Mouse (Mus musculus) cerebellum, adult 9-10 months (tissue): ENCODE measurements around the gene Trim9.

Experiments used
- DNase-seq: peaks from one replicate; pipeline ENCODE4 v3.0.0; 2022

Trim9 gene

DNA sequence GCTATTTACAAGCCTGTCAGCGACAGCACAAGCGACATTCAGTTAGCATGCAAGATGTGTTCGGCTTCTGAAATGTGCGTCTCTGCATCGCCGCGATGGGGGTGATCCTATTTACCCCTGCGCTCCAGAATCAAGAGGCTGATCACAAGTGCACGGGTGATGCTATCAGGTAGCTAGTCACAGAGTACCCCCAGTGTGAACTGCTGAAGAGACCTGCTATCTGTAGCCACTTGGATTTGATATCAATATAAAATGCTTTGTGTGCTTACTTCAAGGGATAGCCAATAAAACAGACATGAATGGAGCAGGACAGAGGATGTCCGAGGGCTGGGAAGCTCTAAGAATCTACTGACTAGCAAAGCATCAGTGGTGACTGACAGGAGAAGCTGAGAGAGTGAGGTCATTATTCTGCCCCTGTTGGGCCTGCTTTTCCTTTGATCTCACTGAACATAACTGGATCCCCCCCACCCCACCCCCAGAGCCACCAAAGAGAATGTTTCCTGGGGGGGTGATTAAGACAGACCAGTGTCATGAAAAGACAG is 97.7 kb downstream of the Trim9 start:
- DNase-seq: no peak

DNA sequence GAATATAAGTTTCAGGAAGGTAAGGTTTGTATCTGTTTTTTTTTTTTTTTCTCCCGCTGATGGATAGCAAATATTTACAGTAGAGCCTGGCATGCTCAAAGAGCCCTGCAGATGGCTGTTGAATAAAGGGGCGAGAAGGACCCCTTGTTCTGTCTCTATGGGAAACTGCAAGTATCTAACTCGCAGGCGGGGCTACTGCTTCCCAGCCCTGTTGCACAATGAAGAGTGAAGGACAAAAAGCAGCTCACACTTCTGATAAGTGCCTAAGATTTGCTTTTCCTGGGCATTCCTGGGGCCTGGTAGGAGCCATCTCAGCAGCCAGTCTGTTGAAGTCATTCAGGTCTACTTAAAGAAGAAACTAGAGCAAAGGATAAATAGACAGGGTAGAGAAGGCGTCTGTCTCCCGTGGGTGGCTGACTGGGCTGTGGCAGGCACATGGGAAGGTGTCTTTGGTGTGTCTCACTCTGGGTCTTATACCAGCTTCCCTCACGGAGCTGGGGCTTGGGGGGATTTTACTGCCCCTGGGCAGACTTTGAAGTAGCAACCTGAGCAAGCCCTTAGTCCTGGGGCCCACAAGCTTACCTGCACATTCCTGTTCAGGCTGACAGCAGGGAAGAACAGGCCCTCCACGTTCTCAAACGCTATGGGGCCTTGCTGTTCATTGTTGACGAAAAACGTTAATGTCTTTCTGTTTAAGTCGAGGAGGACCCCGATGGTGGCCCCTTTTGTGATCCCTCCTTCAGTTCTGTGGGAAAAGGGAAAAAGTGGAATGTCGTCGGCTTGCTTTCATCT is 99.5 kb downstream of the Trim9 start:
- DNase-seq: no peak

- no peak for DNase-seq
Measured at GRCm38 (mm10) chr12:70242550-70242949, 104.9 kb downstream of the Trim9 start.

DNA sequence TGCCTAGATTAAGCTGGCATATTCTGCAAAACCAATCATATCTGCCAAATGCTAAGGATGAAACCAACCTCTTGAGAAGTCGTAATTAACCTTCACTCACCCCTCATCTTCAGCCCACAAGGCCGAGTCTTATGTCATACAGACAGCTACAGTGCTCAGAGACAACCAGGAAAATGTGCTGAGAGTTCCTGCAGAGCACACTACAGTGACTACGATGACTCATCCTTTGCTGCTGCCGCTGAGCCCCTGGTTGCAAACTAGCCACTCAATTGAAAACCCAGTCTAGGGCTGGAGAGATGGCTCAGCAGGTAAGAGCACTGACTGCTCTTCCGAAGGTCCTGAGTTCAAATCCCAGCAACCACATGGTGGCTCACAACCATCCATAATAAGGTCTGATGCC is 107.7 kb downstream of the Trim9 start:
- no peak for DNase-seq

DNA sequence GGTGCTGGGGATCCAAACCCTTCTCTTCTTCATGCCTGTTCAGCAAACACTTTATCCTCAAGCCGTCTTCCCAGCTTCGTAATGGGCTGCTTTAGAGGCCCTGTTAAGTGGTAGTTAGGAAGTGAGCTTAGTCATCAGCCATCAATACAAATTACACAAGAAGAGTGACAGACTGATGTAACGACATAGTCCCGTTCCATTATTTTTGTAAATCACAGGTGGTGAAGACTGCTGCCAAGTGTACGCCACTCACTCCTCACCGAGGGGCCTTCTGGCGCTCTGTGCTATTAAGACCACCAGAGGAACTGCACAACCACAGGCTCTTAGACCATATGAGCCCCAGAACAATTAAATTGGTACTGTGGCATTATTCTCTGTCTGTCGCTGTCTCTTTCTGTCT is 108.8 kb downstream of the Trim9 start:
- DNase-seq: no peak

DNA sequence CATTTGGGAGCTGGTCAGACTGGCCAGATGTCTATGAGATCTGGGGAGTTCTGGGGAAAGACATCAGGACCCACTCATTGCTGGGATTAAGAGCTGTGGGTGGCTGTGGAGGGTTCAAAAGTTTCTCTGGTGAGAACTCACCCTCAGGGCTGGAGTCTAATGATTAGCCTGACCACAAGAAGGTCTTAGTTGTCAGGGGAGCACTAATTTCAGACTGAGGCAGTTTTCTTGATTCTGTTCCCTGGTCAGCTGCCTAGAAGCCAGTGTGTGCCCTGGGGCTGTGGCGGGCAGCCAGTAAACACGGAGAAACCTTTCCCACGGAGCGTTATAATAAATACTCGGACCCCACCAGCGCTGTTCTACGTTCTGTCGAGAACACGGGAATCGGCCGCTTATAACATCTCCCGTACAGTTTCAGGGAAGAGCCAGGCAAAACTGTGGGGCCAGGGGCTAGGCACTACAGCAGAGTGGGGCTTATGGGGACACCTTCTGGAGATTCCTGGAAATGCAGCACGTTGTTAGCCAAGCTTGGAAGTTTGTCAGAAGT is 112.4 kb downstream of the Trim9 start:
- DNase-seq: peak; percentile 61

DNA sequence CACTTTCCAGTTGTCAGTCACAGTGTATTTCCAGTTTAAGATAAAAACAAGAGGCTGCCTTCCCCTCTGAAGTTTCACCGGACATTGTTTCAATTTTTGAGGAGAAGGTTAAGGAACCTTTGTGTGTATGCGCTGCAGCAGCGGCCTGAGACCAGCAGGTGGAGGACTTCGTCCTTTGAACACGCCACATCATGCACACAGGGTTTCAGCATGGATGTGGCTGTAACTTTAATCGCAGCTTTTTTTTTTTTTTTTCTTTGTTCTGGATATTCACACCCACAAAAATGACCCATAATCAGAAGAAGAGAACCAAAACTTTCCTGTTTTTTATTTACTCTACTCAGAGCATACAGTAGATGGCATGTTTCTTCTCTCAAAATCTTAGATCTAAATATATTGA is 113.0 kb downstream of the Trim9 start:
- peak; percentile 41 for DNase-seq

GRCm38 (mm10) chr12:70233637-70234315 is 113.6 kb downstream of the Trim9 start:
- DNase-seq: no peak

DNA sequence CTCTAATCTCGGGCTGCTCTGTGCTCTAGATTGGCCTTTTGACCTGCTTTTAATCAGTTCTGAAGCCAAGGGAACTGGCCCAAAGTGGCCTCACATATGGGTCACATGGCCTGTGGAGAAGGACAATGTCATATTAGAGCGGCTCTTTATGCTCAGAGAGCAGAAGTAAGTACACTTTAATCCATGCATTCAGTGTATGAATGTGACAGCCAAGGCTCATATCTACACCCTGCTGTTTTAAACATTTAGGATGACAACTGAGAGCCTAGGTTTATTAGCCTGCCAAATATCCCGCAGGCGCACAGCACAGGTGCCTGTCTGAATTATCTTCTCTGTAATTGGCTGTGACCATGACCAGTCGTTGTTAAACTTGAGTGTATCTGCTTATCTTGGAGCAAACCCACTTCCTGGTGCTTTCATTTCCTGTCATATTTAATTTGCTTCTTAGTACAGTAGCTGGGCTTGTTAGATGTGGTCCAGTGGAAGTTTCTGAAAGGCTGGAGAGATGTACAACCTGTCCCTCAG is 115.3 kb downstream of the Trim9 start:
- DNase-seq: no peak

DNA sequence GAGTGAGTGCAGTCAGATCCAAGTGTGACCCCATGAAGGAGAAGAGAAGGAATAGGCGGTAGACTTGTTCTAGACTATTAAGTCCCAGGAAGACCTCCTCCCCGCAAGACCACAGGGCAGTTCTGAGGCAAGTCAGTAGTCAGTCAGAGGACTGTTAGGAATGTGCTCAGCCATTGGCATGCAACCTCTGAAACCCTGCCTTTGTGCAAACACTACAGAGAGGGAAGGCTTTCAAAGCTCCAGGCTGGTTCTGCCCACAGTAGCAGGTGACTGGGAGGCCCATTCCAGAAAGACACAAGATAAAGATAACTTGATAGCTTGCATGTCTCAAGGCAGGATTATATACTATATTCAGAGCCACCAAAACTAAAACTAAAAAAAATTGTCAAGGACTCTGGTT is 116.1 kb downstream of the Trim9 start, which contains the start of gene Pygl:
TSS of gene Pygl (minus strand) at position 195 of the 400 bp plus-strand sequence.
- DNase-seq: no peak

- DNase-seq: no peak
Measured at GRCm38 (mm10) chr12:70228155-70228554, 119.3 kb downstream of the Trim9 start.

DNA sequence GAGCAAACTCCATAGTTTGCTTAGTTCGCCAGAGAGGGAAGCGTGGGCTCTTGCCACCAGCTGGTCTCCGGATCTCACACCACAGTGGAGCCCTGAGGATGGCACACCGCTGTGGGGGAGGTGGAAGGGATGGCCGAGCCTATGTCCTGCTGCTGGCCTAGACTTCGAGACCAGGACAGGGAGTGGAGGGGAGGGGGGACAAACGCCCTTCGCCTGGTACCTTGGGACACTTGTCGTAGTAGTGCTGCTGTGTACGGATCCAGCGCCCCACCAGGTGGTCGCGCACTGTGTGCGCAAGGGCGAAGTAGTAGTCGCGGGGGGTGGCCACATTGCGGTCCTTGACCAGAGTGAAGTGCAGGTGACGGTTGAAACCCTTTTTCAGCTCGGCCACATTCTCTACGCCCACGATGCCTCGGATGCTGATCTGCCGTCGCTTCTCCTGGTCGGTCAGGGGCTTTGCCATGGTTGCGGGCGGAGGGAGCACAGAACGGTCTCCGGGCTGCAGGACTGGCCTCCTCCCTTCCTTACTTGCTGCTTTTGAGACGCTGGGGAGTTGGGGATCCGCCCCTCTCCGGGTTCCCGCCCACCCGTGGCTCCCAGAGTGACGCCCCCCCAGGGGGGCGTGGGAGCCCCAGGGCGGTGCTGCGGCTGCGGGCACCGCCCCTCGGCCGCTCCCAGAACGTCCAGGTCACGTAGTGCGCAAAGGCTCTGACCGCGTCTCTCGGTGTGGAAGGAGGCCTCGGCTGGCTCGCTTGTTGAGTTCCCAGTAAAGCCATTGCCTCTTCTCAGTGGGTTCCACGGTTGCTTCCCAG is 120.1 kb downstream of the Trim9 start:
- no peak for DNase-seq

DNA sequence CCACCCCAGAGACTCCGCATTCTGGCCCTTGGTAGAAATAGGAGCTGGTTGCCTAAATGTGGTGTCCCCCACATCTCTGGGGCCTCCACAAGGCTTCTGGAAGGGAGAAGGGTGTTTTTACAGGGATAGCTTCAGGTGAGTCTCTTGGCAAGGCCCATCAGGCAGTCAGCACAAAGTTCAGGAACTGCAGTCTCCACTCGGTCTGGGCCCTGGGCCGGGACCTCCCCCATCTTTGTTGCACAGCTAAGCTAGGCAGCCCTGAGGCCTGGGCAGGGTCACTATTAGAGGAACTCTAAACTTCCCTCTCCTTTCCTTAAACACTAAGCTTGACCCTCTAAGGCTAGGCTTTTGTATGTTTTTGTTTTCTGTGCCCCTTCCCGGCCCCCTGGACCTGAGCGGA is 120.8 kb downstream of the Trim9 start:
- DNase-seq: no peak

GRCm38 (mm10) chr12:70223331-70223730 is 124.1 kb downstream of the Trim9 start:
- no peak for DNase-seq

DNA sequence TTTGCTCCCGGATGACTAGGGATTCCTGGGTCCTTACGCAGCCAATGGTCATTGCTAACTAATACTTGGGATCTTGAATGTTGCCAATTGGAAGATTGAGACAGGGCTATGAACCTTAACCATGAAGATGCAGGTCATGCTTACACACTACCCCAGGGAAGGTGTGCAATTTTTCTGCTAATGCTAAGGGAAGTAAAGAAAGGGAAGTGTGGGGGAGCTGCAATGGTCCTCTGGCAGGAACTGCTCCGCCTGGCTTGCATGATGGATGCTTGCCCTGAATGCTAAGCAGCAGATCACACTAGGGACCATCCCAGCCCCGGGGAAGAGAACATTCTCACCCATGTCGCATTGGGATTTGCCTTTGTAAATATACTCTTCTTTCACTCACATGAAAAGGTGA is 126.0 kb downstream of the Trim9 start:
- no peak for DNase-seq

- DNase-seq: no peak
Measured at GRCm38 (mm10) chr12:70218795-70219540, 128.4 kb downstream of the Trim9 start.

DNA sequence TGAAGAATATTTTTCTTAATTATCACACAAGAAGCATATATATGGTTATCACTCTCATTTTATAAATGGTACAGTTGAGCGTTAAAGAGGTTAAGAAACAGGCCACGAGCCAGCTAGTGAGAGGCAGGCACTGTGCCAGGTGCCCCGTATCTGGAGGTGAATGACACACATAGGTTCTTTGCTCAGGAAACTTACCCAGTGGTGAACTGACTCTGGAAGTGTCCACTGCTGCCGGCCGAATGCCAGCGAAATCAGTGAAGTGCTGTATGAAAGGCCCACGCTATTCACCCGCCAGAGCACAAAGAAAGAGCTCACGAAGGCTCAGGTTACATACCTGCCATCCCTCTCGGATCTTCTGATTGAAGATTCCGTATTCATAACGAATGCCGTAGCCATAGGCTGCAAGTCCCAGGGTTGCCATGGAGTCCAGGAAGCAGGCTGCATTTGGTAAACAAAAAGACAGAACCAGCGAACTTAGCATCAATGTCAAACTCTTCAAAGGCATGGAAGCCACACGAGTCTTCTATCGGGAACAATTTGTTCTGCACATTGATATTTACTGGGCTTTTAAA is 131.1 kb downstream of the Trim9 start:
- no peak for DNase-seq

DNA sequence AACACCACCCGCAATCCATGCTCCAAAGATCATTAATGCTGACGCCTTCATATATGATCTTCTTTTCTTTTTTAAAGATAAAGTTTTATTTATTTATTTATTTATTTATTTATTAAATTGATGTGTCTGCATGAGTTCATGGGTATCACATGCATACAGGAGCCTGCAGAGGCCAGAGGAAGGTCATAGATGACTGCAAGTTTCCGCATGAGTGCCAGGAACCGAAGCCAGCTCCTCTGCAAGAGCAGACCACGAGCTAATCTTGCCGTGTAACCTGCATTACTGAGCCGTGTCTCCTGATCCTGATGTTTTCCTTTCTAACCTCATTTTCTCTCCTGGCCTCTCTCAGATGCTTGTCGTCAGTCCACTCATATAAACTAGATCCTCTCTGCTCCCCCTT is 133.1 kb downstream of the Trim9 start:
- DNase-seq: no peak

DNA sequence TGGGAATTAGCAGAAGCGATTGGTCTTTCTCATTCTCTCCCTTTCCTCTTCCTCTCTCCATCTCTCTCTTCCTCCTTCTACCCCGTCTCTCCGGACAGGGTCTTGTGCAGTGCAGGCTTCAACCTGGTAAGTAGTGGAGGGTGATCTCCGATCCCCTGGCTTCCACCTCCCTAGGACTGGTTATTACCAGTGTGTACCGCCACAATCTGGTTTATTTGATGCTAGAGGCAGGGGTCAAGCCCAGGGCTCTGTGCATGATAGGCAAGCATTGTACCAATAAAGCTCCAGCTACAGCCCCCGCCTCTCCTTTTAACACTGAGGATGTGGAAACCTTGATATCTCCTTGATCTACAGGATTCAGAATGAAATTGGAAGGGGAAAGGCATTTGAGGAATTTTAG is 133.8 kb downstream of the Trim9 start:
- DNase-seq: no peak

- DNase-seq: peak; percentile 28
Measured at GRCm38 (mm10) chr12:70212501-70212900, 134.9 kb downstream of the Trim9 start.

GRCm38 (mm10) chr12:70208214-70208613 is 139.2 kb downstream of the Trim9 start:
- no peak for DNase-seq

GRCm38 (mm10) chr12:70204433-70204832 is 143.0 kb downstream of the Trim9 start:
- no peak for DNase-seq
